Mouse (Mus musculus) embryonic facial prominence, embryonic 14.5 days (tissue): ENCODE data around the gene Dusp22. TPM values are rescaled to one million over a fixed set of nuclear protein-coding genes. Genes with fewer than 3 reads are reported as not detected.

Experiments used
- ATAC-seq: fragments of 200-750 bp; cut with Nextera tagmentation; 2 replicates; pipeline ENCODE4 v1.8.0; 2017; ENCODE audit warnings: low read depth, moderate number of reproducible peaks, moderate TSS enrichment
- DNase-seq: peaks from one replicate; pipeline ENCODE4 v3.0.0-alpha.2; 2015; ENCODE audit warnings: low spot score
- H3K27ac ChIP-seq: fragments of 300-500 bp; sonication (generic); replicated peaks from 2 replicates; pipeline ENCODE4 v1.5.1; 2014; ENCODE audit warnings: low read depth, mild to moderate bottlenecking, low read length, moderate library complexity
- H3K27me3 ChIP-seq: fragments of 300-500 bp; sonication (generic); replicated peaks from 2 replicates; pipeline ENCODE4 v1.6.1; 2014; ENCODE audit warnings: low read length; ENCODE audit not compliant: control insufficient read depth, insufficient read depth
- H3K36me3 ChIP-seq: fragments of 300-500 bp; sonication (generic); 2 replicates; pipeline ENCODE4 v1.6.1; 2014; ENCODE audit warnings: low read length, mixed read lengths; ENCODE audit not compliant: control insufficient read depth, insufficient read depth
- H3K4me1 ChIP-seq: fragments of 300-500 bp; sonication (generic); 2 replicates; pipeline ENCODE4 v1.6.1; 2014; ENCODE audit warnings: antibody characterized with exemption, low read length; ENCODE audit not compliant: control insufficient read depth, insufficient read depth
- H3K4me2 ChIP-seq: fragments of 300-500 bp; sonication (generic); 2 replicates; pipeline ENCODE4 v1.6.1; 2014; ENCODE audit warnings: low read depth, mild to moderate bottlenecking, low read length, moderate library complexity, mixed read lengths
- H3K4me3 ChIP-seq: fragments of 300-500 bp; sonication (generic); 2 replicates; pipeline ENCODE4 v1.5.1; 2014; ENCODE audit warnings: low read depth, mild to moderate bottlenecking, low read length
- H3K9ac ChIP-seq: fragments of 300-500 bp; sonication (generic); 2 replicates; pipeline ENCODE4 v1.6.1; 2014; ENCODE audit warnings: low read depth, mild to moderate bottlenecking, low read length, moderate library complexity, mixed read lengths
- H3K9me3 ChIP-seq: fragments of 300-500 bp; sonication (generic); 2 replicates; pipeline ENCODE4 v1.6.1; 2016; ENCODE audit warnings: low read length; ENCODE audit not compliant: control insufficient read depth
- WGBS: fragments of 180-500 bp; shearing (Covaris S2); extraction: QIAGEN DNeasy Blood & Tissue Kit; methylation state at CpG from one replicate; pipeline ENCODE4 v1.1.7; 2014; 5-methylcytosine and 5-hydroxymethylcytosine counted together
- polyA plus RNA-seq: library from polyadenylated mRNA; unstranded; fragments of >200 nt; fragmentation: Nextera tagmentation; extraction: Ambion mirVana; gene quantifications from 2 replicates; pipeline ENCODE4 v1.2.1, GENCODE M21; 2014

Gene Dusp22
- polyA plus RNA-seq, 1 experiment from 2014 or later, result 35.8 TPM

- ATAC-seq, result no peak
Observed at GRCm38 (mm10) chr13:30658201-30658996, 1.4 kb upstream of the Dusp22 start.

GRCm38 (mm10) chr13:30665261-30665660, 5.5 kb downstream of the Dusp22 start:
- 88% methylated on average over 8 of the region's 8 CpGs for WGBS
- no peak overlapping the region for H3K4me2 ChIP-seq
- no peaks in the 10 kb centered on the region for H3K27me3 ChIP-seq
- H3K9me3 ChIP-seq, result no peaks in the 10 kb centered on the region
- 0 out of 2 replicates have a peak, but pooled peaks cover 4% of the 10 kb centered on the region for H3K4me1 ChIP-seq
- H3K4me3 ChIP-seq, result no peak overlapping the region
- no peak for ATAC-seq
- no peak overlapping the region for H3K9ac ChIP-seq
- H3K27ac ChIP-seq, result no peak overlapping the region
- no peak for DNase-seq
- H3K36me3 ChIP-seq, result no peaks in the 10 kb centered on the region

More at GRCm38 (mm10) chr13:30658201-30658996, 1.4 kb upstream of the Dusp22 start:
- Histone ChIP-seq H3K36me3 (no peaks in the 10 kb centered on the region), H3K4me3 (no peak overlapping the region), H3K27ac (no peak overlapping the region), H3K4me1 (0 out of 2 replicates have a peak, but pooled peaks cover 5% of the 10 kb centered on the region), H3K9ac (no peak overlapping the region), H3K27me3 (no peaks in the 10 kb centered on the region), H3K9me3 (no peaks in the 10 kb centered on the region), H3K4me2 (no peak overlapping the region)
- WGBS, result 67% methylated on average over 2 of the region's 2 CpGs
- no peak for DNase-seq

GRCm38 (mm10) chr13:30666537-30666936, 6.7 kb downstream of the Dusp22 start:
- Histone ChIP-seq H3K4me1 (no peaks in the 10 kb centered on the region), H3K9ac (no peak overlapping the region), H3K36me3 (no peaks in the 10 kb centered on the region), H3K27me3 (no peaks in the 10 kb centered on the region), H3K4me2 (no peak overlapping the region), H3K9me3 (no peaks in the 10 kb centered on the region), H3K4me3 (no peak overlapping the region), H3K27ac (no peak overlapping the region)
- WGBS, result 97% methylated on average over 10 of the region's 10 CpGs
- ATAC-seq (no peak), DNase-seq (no peak)

- Histone ChIP-seq H3K9me3 (no peaks in the 10 kb centered on the region), H3K4me1 (no peaks in the 10 kb centered on the region), H3K9ac (no peak overlapping the region), H3K36me3 (no peaks in the 10 kb centered on the region), H3K27me3 (no peaks in the 10 kb centered on the region), H3K27ac (no peak overlapping the region), H3K4me2 (no peak overlapping the region), H3K4me3 (no peak overlapping the region)
- 82% methylated on average over 5 of the region's 5 CpGs for WGBS
- DNase-seq, result no peak
- ATAC-seq, result no peak
Observed at GRCm38 (mm10) chr13:30668301-30668700, 8.5 kb downstream of the Dusp22 start.

- H3K9me3 ChIP-seq, result no peaks in the 10 kb centered on the region
- no peaks in the 10 kb centered on the region for H3K36me3 ChIP-seq
- no peak for ATAC-seq
- WGBS, result 84% methylated on average over 3 of the region's 3 CpGs
- no peak overlapping the region for H3K4me2 ChIP-seq
- H3K27ac ChIP-seq, result no peak overlapping the region
- DNase-seq, result no peak
- no peak overlapping the region for H3K4me3 ChIP-seq
- no peaks in the 10 kb centered on the region for H3K4me1 ChIP-seq
- H3K27me3 ChIP-seq, result no peaks in the 10 kb centered on the region
- no peak overlapping the region for H3K9ac ChIP-seq
Observed at GRCm38 (mm10) chr13:30669277-30669676, 9.5 kb downstream of the Dusp22 start.

- H3K27ac ChIP-seq, result no peak overlapping the region
- H3K4me1 ChIP-seq, result no peaks in the 10 kb centered on the region
- no peaks in the 10 kb centered on the region for H3K27me3 ChIP-seq
- DNase-seq (no peak), ATAC-seq (no peak)
- H3K4me3 ChIP-seq, result no peak overlapping the region
- H3K36me3 ChIP-seq, result no peaks in the 10 kb centered on the region
- H3K9me3 ChIP-seq, result no peaks in the 10 kb centered on the region
- H3K4me2 ChIP-seq, result no peak overlapping the region
- no peak overlapping the region for H3K9ac ChIP-seq
- 89% methylated on average over 5 of the region's 5 CpGs for WGBS
Observed at GRCm38 (mm10) chr13:30673878-30674277, 14.1 kb downstream of the Dusp22 start.

GRCm38 (mm10) chr13:30678822-30679221, 19.0 kb downstream of the Dusp22 start:
- Histone ChIP-seq H3K36me3 (no peaks in the 10 kb centered on the region), H3K27me3 (no peaks in the 10 kb centered on the region), H3K4me2 (no peak overlapping the region), H3K27ac (no peak overlapping the region), H3K9me3 (no peaks in the 10 kb centered on the region), H3K4me1 (no peaks in the 10 kb centered on the region), H3K4me3 (no peak overlapping the region), H3K9ac (no peak overlapping the region)
- WGBS, result 91% methylated on average over 5 of the region's 5 CpGs
- ATAC-seq (no peak), DNase-seq (no peak)

GRCm38 (mm10) chr13:30681866-30682265, 22.1 kb downstream of the Dusp22 start:
- Histone ChIP-seq H3K9ac (no peak overlapping the region), H3K27ac (no peak overlapping the region), H3K27me3 (no peaks in the 10 kb centered on the region), H3K9me3 (no peaks in the 10 kb centered on the region), H3K4me1 (no peaks in the 10 kb centered on the region), H3K4me2 (no peak overlapping the region), H3K36me3 (no peaks in the 10 kb centered on the region), H3K4me3 (no peak overlapping the region)
- WGBS, result 86% methylated on average over 4 of the region's 4 CpGs
- DNase-seq (no peak), ATAC-seq (no peak)

GRCm38 (mm10) chr13:30682328-30682727, 22.5 kb downstream of the Dusp22 start:
- Histone ChIP-seq H3K4me1 (no peaks in the 10 kb centered on the region), H3K4me3 (no peak overlapping the region), H3K27ac (no peak overlapping the region), H3K9me3 (no peaks in the 10 kb centered on the region), H3K4me2 (no peak overlapping the region), H3K27me3 (no peaks in the 10 kb centered on the region), H3K36me3 (no peaks in the 10 kb centered on the region), H3K9ac (no peak overlapping the region)
- no peak for ATAC-seq
- WGBS, result 80% methylated on average over 3 of the region's 3 CpGs
- no peak for DNase-seq
